Mouse (Mus musculus) MEL (cell line): ENCODE measurements at regions not wholly inside any gene's neighbourhood (a gene's known extent, or its start where the extent isn't known, plus 50 kb on each side); places are given as distances from the start of the nearest gene placed in this dataset.

Experiments used
- DNase-seq: peaks from one replicate; pipeline ENCODE4 v3.0.0; 2011; ENCODE audit warnings: low read depth, low spot score
- H3K27ac ChIP-seq: 2 replicates; pipeline ENCODE4 v1.5.1; 2012; ENCODE audit warnings: low read depth, mild to moderate bottlenecking, control low read depth, low read length, moderate library complexity; ENCODE audit not compliant: control insufficient read depth
- H3K27me3 ChIP-seq, 2 experiments: fragments of 150-350 bp in 1 of 2; sonication (generic) in 1 of 2; 2 replicates each; pipeline ENCODE4 v1.6.1; 2012; ENCODE audit warnings: low read length in 2 of 2, mild to moderate bottlenecking in 2 of 2, improper control_type of control experiment in 1 of 2, moderate library complexity in 1 of 2; ENCODE audit not compliant: insufficient read depth in 2 of 2, control insufficient read depth in 1 of 2
- H3K36me3 ChIP-seq, 2 experiments: 2 replicates each; pipeline ENCODE4 v1.6.1; 2012 to 2014; ENCODE audit warnings: low read length in 2 of 2, improper control_type of control experiment in 1 of 2, inconsistent platforms in 1 of 2, mild to moderate bottlenecking in 1 of 2; ENCODE audit not compliant: insufficient read depth in 2 of 2, control insufficient read depth in 1 of 2
- H3K4me1 ChIP-seq, 2 experiments: fragments of 150-350 bp in 1 of 2; sonication (generic) in 1 of 2; 2 replicates each; pipeline ENCODE4 v1.6.1; 2012; ENCODE audit warnings: low read length in 2 of 2, improper control_type of control experiment in 1 of 2, mild to moderate bottlenecking in 1 of 2; ENCODE audit not compliant: insufficient read depth in 2 of 2, control insufficient read depth in 1 of 2
- H3K4me3 ChIP-seq, 2 experiments: fragments of 150-350 bp in 1 of 2; sonication (generic) in 1 of 2; 2 replicates each; pipeline ENCODE4 v1.5.1; 2012; ENCODE audit warnings: low read depth in 2 of 2, low read length in 2 of 2, mild to moderate bottlenecking in 2 of 2, moderate library complexity in 2 of 2, control low read depth in 1 of 2, improper control_type of control experiment in 1 of 2; ENCODE audit not compliant: control insufficient read depth in 1 of 2, insufficient read depth in 1 of 2
- H3K79me2 ChIP-seq: 2 replicates; pipeline ENCODE4 v1.6.1; 2012; ENCODE audit warnings: mild to moderate bottlenecking, low read length, moderate library complexity; ENCODE audit not compliant: control insufficient read depth, poor library complexity, insufficient read depth
- H3K9ac ChIP-seq: 2 replicates; pipeline ENCODE4 v1.6.1; 2012; ENCODE audit warnings: low read depth, mild to moderate bottlenecking, control low read depth, low read length, moderate library complexity; ENCODE audit not compliant: control insufficient read depth, poor library complexity, severe bottlenecking
- H3K9me3 ChIP-seq: fragments of 150-350 bp; sonication (generic); replicated peaks from 2 replicates; pipeline ENCODE4 v1.6.1; 2012; ENCODE audit warnings: mild to moderate bottlenecking, low read length, improper control_type of control experiment, moderate library complexity; ENCODE audit not compliant: insufficient read depth
- CHD1 ChIP-seq: IDR thresholded peaks from 2 replicates; pipeline ENCODE4 v1.6.1; 2012; ENCODE audit warnings: low read depth, mild to moderate bottlenecking, inconsistent platforms, low read length, improper control_type of control experiment
- CTCF ChIP-seq, 3 experiments: IDR thresholded peaks in 2 of 3; conservative IDR thresholded peaks in 1 of 3; 2 replicates each; pipeline ENCODE4 v1.5.1; 2011 to 2012; ENCODE audit warnings: low read length in 3 of 3, low read depth in 2 of 3, mild to moderate bottlenecking in 2 of 3, improper control_type of control experiment in 1 of 3, inconsistent platforms in 1 of 3, mixed read lengths in 1 of 3, moderate library complexity in 1 of 3; ENCODE audit not compliant: control insufficient read depth in 1 of 3, insufficient read depth in 1 of 3, poor library complexity in 1 of 3, severe bottlenecking in 1 of 3
- E2F4 ChIP-seq: IDR thresholded peaks from 2 replicates; pipeline ENCODE4 v1.6.1; 2011; ENCODE audit warnings: low read depth, low read length, improper control_type of control experiment, borderline replicate concordance
- ELF1 ChIP-seq: IDR thresholded peaks from 2 replicates; pipeline ENCODE4 v1.6.1; 2014; ENCODE audit warnings: low read depth, mild to moderate bottlenecking, inconsistent platforms, low read length, improper control_type of control experiment, moderate library complexity
- EP300 ChIP-seq, 2 experiments: IDR thresholded peaks; 2 replicates each; pipeline ENCODE4 v1.6.1; 2011; ENCODE audit warnings: improper control_type of control experiment in 2 of 2, low read length in 2 of 2, low read depth in 1 of 2, mild to moderate bottlenecking in 1 of 2
- ETS1 ChIP-seq: IDR thresholded peaks from 2 replicates; pipeline ENCODE4 v1.6.1; 2012; ENCODE audit warnings: low read depth, mild to moderate bottlenecking, inconsistent platforms, low read length, improper control_type of control experiment, moderate library complexity
- GATA1 ChIP-seq: IDR thresholded peaks from 2 replicates; pipeline ENCODE4 v1.6.1; 2011; ENCODE audit warnings: low read depth, low read length, improper control_type of control experiment
- HCFC1 ChIP-seq: IDR thresholded peaks from 2 replicates; pipeline ENCODE4 v1.6.1; 2012; ENCODE audit warnings: low read depth, mild to moderate bottlenecking, inconsistent platforms, low read length, improper control_type of control experiment, moderate library complexity
- JUND ChIP-seq: IDR thresholded peaks from 2 replicates; pipeline ENCODE4 v1.6.1; 2011; ENCODE audit warnings: low read depth, mild to moderate bottlenecking, improper control_type of control experiment, low read length
- KAT2A ChIP-seq: conservative IDR thresholded peaks from 2 replicates; pipeline ENCODE4 v1.6.1; 2012; ENCODE audit warnings: low read depth, low read length, improper control_type of control experiment, inconsistent platforms
- MAFK ChIP-seq: IDR thresholded peaks from 2 replicates; pipeline ENCODE4 v1.6.1; 2011; ENCODE audit warnings: low read depth, mild to moderate bottlenecking, low read length, improper control_type of control experiment, borderline replicate concordance
- MAX ChIP-seq: IDR thresholded peaks from 2 replicates; pipeline ENCODE4 v1.6.1; 2011; ENCODE audit warnings: low read length, improper control_type of control experiment
- MYB ChIP-seq: IDR thresholded peaks from 2 replicates; pipeline ENCODE4 v1.6.1; 2011; ENCODE audit warnings: mild to moderate bottlenecking, low read depth, low read length, improper control_type of control experiment
- NRF1 ChIP-seq: IDR thresholded peaks from 2 replicates; pipeline ENCODE4 v1.6.1; 2014; ENCODE audit warnings: low read depth, mild to moderate bottlenecking, inconsistent platforms, low read length, improper control_type of control experiment, moderate library complexity; ENCODE audit not compliant: poor library complexity, insufficient read depth, severe bottlenecking
- RAD21 ChIP-seq: IDR thresholded peaks from 2 replicates; pipeline ENCODE4 v1.6.1; 2011; ENCODE audit warnings: mild to moderate bottlenecking, low read depth, low read length, improper control_type of control experiment
- SIN3A ChIP-seq: IDR thresholded peaks from 2 replicates; pipeline ENCODE4 v1.6.1; 2012; ENCODE audit warnings: low read length, improper control_type of control experiment, inconsistent platforms
- SMC3 ChIP-seq: IDR thresholded peaks from 2 replicates; pipeline ENCODE4 v1.6.1; 2011; ENCODE audit warnings: low read depth, low read length, improper control_type of control experiment
- TAL1 ChIP-seq: IDR thresholded peaks from 2 replicates; pipeline ENCODE4 v1.6.1; 2012; ENCODE audit warnings: mild to moderate bottlenecking, inconsistent platforms, low read length, moderate library complexity, mixed read lengths
- UBTF ChIP-seq: IDR thresholded peaks from 2 replicates; pipeline ENCODE4 v1.6.1; 2012; ENCODE audit warnings: low read depth, mild to moderate bottlenecking, inconsistent platforms, low read length, improper control_type of control experiment, moderate library complexity, borderline replicate concordance; ENCODE audit not compliant: insufficient read depth
- USF1 ChIP-seq: IDR thresholded peaks from 2 replicates; pipeline ENCODE4 v1.6.1; 2014; ENCODE audit warnings: low read depth, mild to moderate bottlenecking, inconsistent platforms, low read length, improper control_type of control experiment, moderate library complexity
- USF2 ChIP-seq, 2 experiments: IDR thresholded peaks; 2 replicates each; pipeline ENCODE4 v1.6.1; 2011 to 2012; ENCODE audit warnings: improper control_type of control experiment in 2 of 2, low read length in 2 of 2, borderline replicate concordance in 1 of 2, inconsistent platforms in 1 of 2, low read depth in 1 of 2, mild to moderate bottlenecking in 1 of 2; ENCODE audit not compliant: insufficient read depth in 1 of 2
- ZC3H11A ChIP-seq: IDR thresholded peaks from 2 replicates; pipeline ENCODE4 v1.6.1; 2012; ENCODE audit warnings: low read depth, mild to moderate bottlenecking, inconsistent platforms, low read length, improper control_type of control experiment
- ZKSCAN1 ChIP-seq: IDR thresholded peaks from 2 replicates; pipeline ENCODE4 v1.6.1; 2012; ENCODE audit warnings: low read depth, mild to moderate bottlenecking, inconsistent platforms, low read length, improper control_type of control experiment, moderate library complexity
- ZMIZ1 ChIP-seq: IDR thresholded peaks from 2 replicates; pipeline ENCODE4 v1.6.1; 2012; ENCODE audit warnings: low read depth, mild to moderate bottlenecking, inconsistent platforms, low read length, improper control_type of control experiment, moderate library complexity

DNA sequence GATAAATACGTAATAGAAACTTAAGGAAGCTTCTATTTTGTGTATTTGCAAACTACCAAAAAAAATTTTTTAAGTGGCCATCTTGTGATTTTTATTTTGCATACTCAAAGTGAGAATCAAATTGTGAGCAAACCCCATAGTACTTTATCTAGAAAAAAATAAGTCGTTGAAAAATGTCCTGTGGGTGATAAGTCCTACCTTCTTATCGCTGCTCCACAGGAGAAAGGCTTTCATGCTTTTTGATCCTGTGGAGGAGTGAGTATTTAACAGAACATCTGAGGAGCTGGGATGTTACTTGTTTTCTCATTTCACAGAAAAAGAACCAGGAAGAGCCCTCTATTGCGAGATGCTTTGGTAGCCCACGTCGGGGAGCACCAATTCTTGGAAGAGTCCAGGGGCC lies 72.7 kb upstream of the Ccdc39 start (continued):
- TF ChIP-seq MYB, result peak; percentile 94
- TF ChIP-seq JUND, result no peak
- peak; percentile 11; the same call in 1 of the 2 replicates for TF ChIP-seq KAT2A
- peak; percentile 99 to 100 for TF ChIP-seq EP300 (IDR thresholded peaks at IDR 0.05; ENCODE audit: low read depth in 1 of 2, low read length in 2 of 2)
- TF ChIP-seq ELF1, result peak; percentile 77; the same call in 1 of the 2 replicates
- TF ChIP-seq MAX, result no peak; the same call in 1 of the 2 replicates
- peak; percentile 86 for TF ChIP-seq SIN3A
- TF ChIP-seq CTCF (IDR thresholded peaks at IDR 0.05 in 2 of 3, conservative IDR thresholded peaks at IDR 0.05 in 1 of 3; ENCODE audit: control insufficient read depth in 1 of 3, insufficient read depth in 1 of 3, low read depth in 2 of 3, low read length in 3 of 3, poor library complexity in 1 of 3, severe bottlenecking in 1 of 3), result no peak
- TF ChIP-seq USF2 (IDR thresholded peaks at IDR 0.05; ENCODE audit: borderline replicate concordance in 1 of 2, insufficient read depth in 1 of 2, low read depth in 1 of 2, low read length in 2 of 2), result no peak
- no peak for TF ChIP-seq E2F4
- TF ChIP-seq ZMIZ1, result no peak
- no peak for TF ChIP-seq ZKSCAN1
- TF ChIP-seq CHD1, result 0 out of 2 replicates have a peak, but pooled peaks have one; percentile 48

GRCm38 (mm10) chr3:33918785-33919184 lies 74.7 kb upstream of the Ccdc39 start:
- TF ChIP-seq CTCF (IDR thresholded peaks at IDR 0.05 in 2 of 3, conservative IDR thresholded peaks at IDR 0.05 in 1 of 3; ENCODE audit: control insufficient read depth in 1 of 3, insufficient read depth in 1 of 3, low read depth in 2 of 3, low read length in 3 of 3, poor library complexity in 1 of 3, severe bottlenecking in 1 of 3), result peak; percentile 69 to 92 (median 84); a peak in 5 of 6 replicates
- no peak for TF ChIP-seq USF2 (IDR thresholded peaks at IDR 0.05; ENCODE audit: borderline replicate concordance in 1 of 2, insufficient read depth in 1 of 2, low read depth in 1 of 2, low read length in 2 of 2)
- TF ChIP-seq TAL1, result no peak
- no peak for TF ChIP-seq GATA1
- peak; percentile 71 for TF ChIP-seq RAD21
- no peak for TF ChIP-seq ETS1
- TF ChIP-seq MAFK, result no peak
- TF ChIP-seq NRF1, result no peak
- TF ChIP-seq UBTF, result no peak
- TF ChIP-seq HCFC1, result no peak
- no peak for TF ChIP-seq USF1
- TF ChIP-seq ZMIZ1, result no peak
- peak; percentile 81 for TF ChIP-seq ZC3H11A
- TF ChIP-seq EP300 (IDR thresholded peaks at IDR 0.05; ENCODE audit: low read depth in 1 of 2, low read length in 2 of 2), result no peak
- no peak for TF ChIP-seq MAX
- peak; percentile 93 for TF ChIP-seq SMC3
- no peak overlapping the region for H3K27ac ChIP-seq
- peak overlapping the region in 1 of 2 experiments; percentile 23; a peak in 1 of 4 replicates for H3K4me3 ChIP-seq
- peaks cover 0 to 14% of the 10 kb centered on the region in 2 experiments; a peak in 2 of 4 replicates for H3K36me3 ChIP-seq
- H3K27me3 ChIP-seq, result no peaks in the 10 kb centered on the region
- no peaks in the 10 kb centered on the region for H3K9me3 ChIP-seq
- peak overlapping the region; percentile 40; the same call in 1 of the 2 replicates for H3K9ac ChIP-seq
- H3K4me1 ChIP-seq, result peaks cover 10 to 14% of the 10 kb centered on the region in 2 experiments; a peak in 3 of 4 replicates
- DNase-seq, result peak; percentile 87
- H3K79me2 ChIP-seq, result no peaks in the 10 kb centered on the region
